Mouse (Mus musculus): ENCODE measurements around the gene Apoc4. TPM values are rescaled to one million over a fixed set of nuclear protein-coding genes. Genes with fewer than 3 reads are reported as not detected.

The Apoc4 gene
- total RNA-seq (2014; rRNA removed) (2,758 and 2,845 TPM in 2 replicates), polyA plus RNA-seq (2012; rRNA removed) (3,664 and 4,159 TPM in 2 replicates)

DNA sequence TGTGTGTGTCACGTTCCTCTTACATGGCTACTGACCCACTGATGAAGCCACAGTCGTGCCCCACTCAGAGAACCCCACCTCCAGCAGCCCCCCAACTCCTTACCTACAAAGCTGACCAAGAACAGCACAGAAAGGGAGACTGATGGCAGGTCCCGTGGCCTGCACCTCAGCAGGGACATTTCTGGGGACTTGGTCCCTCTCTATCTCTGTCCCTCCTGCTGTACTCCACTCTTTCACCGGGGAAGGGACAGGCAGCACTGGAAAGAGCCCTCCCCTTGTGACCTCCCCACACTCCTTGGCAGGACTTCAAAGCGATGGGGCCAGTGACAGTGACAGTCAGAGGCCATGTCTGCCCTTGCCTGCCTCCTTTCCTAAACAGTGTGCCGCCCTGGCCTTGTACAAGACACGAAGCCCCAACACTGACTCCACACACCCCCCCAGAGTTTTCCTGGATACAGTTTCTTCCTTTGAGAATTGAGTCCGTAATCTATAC is at the start of gene Apoc4, which contains the start of gene Gm44805:
TSS of gene Apoc4 (minus strand) at position 278 of the 493 bp plus-strand sequence.
TSS of gene Gm44805 (minus strand) at position 222 of the 493 bp plus-strand sequence.
- peaks cover 5% of the 10 kb centered on the region; the same call in 1 of the 2 replicates for H3K79me2 ChIP-seq (ENCODE audit: control insufficient read depth, insufficient read depth, low read length)
- H3K27me3 ChIP-seq (ENCODE audit: control insufficient read depth, insufficient read depth, low read length): no peaks in the 10 kb centered on the region
- TF ChIP-seq CTCF (IDR thresholded peaks at IDR 0.05; ENCODE audit: low read depth, low read length) (no peak), POLR2A (IDR thresholded peaks at IDR 0.05; ENCODE audit: extremely low read depth, insufficient read depth, low read length) (peak; percentile 72; the same call in 1 of the 2 replicates)
- H3K36me3 ChIP-seq (ENCODE audit: control insufficient read depth, insufficient read depth, low read length): peaks cover 9% of the 10 kb centered on the region
- peaks cover 34% of the 10 kb centered on the region for H3K4me1 ChIP-seq (ENCODE audit: control insufficient read depth, insufficient read depth, low read length)
- DNase-seq (ENCODE audit: extremely low read depth, low read depth, low spot score): peak; percentile 95
- peak within 1 kb of the TSS; percentile 76 for H3K4me3 ChIP-seq (ENCODE audit: insufficient read depth, low read depth, low read length)
- WGBS: 23% methylated on average over 8 of the region's 8 CpGs
- H3K9ac ChIP-seq (ENCODE audit: low read depth, low read length): peak within 1 kb of the TSS; percentile 89
- H3K27ac ChIP-seq (replicated peaks; ENCODE audit: insufficient read depth, low read depth, low read length): peak within 1 kb of the TSS; percentile 97

DNA sequence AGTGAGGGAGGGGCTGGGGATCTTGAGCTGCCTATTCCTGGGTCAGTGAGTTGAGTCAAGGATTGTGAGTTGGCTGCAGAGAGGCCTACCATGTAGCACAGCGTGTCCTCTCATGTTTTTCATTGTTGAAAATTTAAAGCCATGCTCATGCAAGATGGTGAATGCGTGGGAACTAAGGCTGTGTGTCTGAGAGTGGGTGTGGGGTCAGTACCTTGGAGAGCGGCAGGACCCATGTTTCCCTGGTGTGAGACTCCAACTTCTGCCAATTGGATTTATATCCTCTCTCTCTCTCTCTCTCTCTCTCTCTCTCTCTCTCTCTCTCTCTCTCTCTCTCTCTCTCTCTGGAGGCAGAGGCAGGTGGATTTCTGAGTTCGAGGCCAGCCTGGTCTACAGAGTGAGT is 45.3 kb upstream of the Apoc4 start:
- 89% methylated on average over 4 of the region's 4 CpGs for WGBS
- Histone ChIP-seq H3K79me2 (ENCODE audit: control insufficient read depth, insufficient read depth, low read length) (no peaks in the 10 kb centered on the region), H3K9ac (ENCODE audit: low read depth, low read length) (no peak overlapping the region), H3K27ac (replicated peaks; ENCODE audit: insufficient read depth, low read depth, low read length) (no peak overlapping the region), H3K4me1 (ENCODE audit: control insufficient read depth, insufficient read depth, low read length) (no peaks in the 10 kb centered on the region), H3K36me3 (ENCODE audit: control insufficient read depth, insufficient read depth, low read length) (peaks cover 46% of the 10 kb centered on the region), H3K4me3 (ENCODE audit: insufficient read depth, low read depth, low read length) (no peak overlapping the region), H3K27me3 (ENCODE audit: control insufficient read depth, insufficient read depth, low read length) (no peaks in the 10 kb centered on the region)
- DNase-seq (ENCODE audit: extremely low read depth, low read depth, low spot score): no peak
- no peak for TF ChIP-seq POLR2A (IDR thresholded peaks at IDR 0.05; ENCODE audit: extremely low read depth, insufficient read depth, low read length)
- TF ChIP-seq CTCF (IDR thresholded peaks at IDR 0.05; ENCODE audit: low read depth, low read length): no peak

DNA sequence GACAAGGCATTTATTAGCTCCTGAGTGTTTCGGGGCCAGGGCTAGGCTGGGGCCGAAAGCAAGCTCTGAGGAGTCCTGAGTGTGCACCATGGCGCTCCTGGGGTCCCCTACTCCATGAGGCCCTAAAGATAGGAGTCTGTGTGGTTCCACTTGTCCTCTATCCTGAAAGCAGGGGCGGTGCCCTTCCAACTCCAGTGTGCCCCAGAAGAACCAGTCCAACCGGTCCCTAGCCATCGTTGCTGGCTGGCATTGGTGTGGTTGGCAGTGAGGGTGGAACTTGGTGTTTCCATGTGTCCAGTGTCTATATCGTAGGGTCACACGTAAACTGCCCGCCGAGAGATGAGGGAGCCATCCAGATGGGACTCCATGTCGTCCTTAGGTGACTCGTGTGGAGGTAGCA is 42.9 kb upstream of the Apoc4 start:
- Histone ChIP-seq H3K4me1 (ENCODE audit: control insufficient read depth, insufficient read depth, low read length) (no peaks in the 10 kb centered on the region), H3K27ac (replicated peaks; ENCODE audit: insufficient read depth, low read depth, low read length) (no peak overlapping the region), H3K79me2 (ENCODE audit: control insufficient read depth, insufficient read depth, low read length) (no peaks in the 10 kb centered on the region), H3K4me3 (ENCODE audit: insufficient read depth, low read depth, low read length) (no peak overlapping the region), H3K36me3 (ENCODE audit: control insufficient read depth, insufficient read depth, low read length) (peaks cover 25% of the 10 kb centered on the region; the same call in 1 of the 2 replicates), H3K27me3 (ENCODE audit: control insufficient read depth, insufficient read depth, low read length) (no peaks in the 10 kb centered on the region), H3K9ac (ENCODE audit: low read depth, low read length) (no peak overlapping the region)
- no peak for DNase-seq (ENCODE audit: extremely low read depth, low read depth, low spot score)
- 93% methylated on average over 12 of the region's 12 CpGs for WGBS
- TF ChIP-seq CTCF (IDR thresholded peaks at IDR 0.05; ENCODE audit: low read depth, low read length) (no peak), POLR2A (IDR thresholded peaks at IDR 0.05; ENCODE audit: extremely low read depth, insufficient read depth, low read length) (no peak)

DNA sequence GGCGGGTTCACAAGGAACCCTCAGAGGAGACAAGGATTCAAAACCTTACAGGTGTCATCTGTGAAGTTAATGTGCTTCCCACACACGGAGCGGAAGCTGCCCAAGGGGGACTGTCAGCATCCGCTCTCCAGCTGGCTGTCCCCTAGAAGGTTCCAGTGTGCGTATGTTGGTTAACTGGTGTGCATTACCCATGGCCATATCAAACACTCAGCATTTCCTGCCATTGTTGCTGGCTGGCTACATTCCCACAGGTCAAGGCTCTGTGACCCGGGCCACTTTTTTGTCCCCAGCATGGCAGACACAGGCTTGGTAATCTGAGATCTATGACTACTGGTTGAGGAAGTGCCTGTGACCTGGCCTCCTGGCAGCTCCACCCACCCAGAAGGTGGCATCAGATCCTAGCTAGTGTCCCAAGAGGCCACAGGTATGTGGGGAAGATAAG is 41.5 kb upstream of the Apoc4 start:
- H3K27me3 ChIP-seq (ENCODE audit: control insufficient read depth, insufficient read depth, low read length): no peaks in the 10 kb centered on the region
- DNase-seq (ENCODE audit: extremely low read depth, low read depth, low spot score): no peak
- H3K9ac ChIP-seq (ENCODE audit: low read depth, low read length): no peak overlapping the region
- no peak for TF ChIP-seq CTCF (IDR thresholded peaks at IDR 0.05; ENCODE audit: low read depth, low read length)
- TF ChIP-seq POLR2A (IDR thresholded peaks at IDR 0.05; ENCODE audit: extremely low read depth, insufficient read depth, low read length): no peak
- WGBS: 78% methylated on average over 6 of the region's 6 CpGs
- H3K4me3 ChIP-seq (ENCODE audit: insufficient read depth, low read depth, low read length): no peak overlapping the region
- peak overlapping the region; percentile 19 for H3K27ac ChIP-seq (replicated peaks; ENCODE audit: insufficient read depth, low read depth, low read length)
- H3K4me1 ChIP-seq (ENCODE audit: control insufficient read depth, insufficient read depth, low read length): no peaks in the 10 kb centered on the region
- H3K36me3 ChIP-seq (ENCODE audit: control insufficient read depth, insufficient read depth, low read length): peaks cover 16% of the 10 kb centered on the region; the same call in 1 of the 2 replicates
- no peaks in the 10 kb centered on the region for H3K79me2 ChIP-seq (ENCODE audit: control insufficient read depth, insufficient read depth, low read length)

DNA sequence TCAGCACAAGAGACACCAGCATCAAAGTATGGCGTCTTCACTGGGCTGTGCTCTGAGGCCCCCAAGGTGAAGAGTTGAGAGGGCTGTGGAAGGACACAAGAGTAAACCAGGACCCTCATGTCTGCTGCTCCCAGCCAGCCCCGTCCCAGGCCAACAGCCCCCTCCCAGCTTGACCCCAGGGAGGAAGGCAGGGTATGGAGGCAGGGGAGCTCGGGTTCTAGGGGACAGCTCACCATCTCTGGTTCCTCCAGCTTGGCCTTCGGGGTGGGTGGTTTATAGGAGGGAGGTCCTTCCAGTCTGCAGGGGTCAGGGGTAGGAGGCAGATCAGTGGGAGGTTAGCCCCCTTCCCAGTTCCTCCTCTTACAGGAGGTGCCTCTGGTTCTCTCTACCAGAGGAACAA is 37.9 kb upstream of the Apoc4 start:
- Histone ChIP-seq H3K9ac (ENCODE audit: low read depth, low read length) (no peak overlapping the region), H3K27me3 (ENCODE audit: control insufficient read depth, insufficient read depth, low read length) (no peaks in the 10 kb centered on the region), H3K4me3 (ENCODE audit: insufficient read depth, low read depth, low read length) (no peak overlapping the region), H3K79me2 (ENCODE audit: control insufficient read depth, insufficient read depth, low read length) (0 out of 2 replicates have a peak, but pooled peaks cover 3% of the 10 kb centered on the region), H3K27ac (replicated peaks; ENCODE audit: insufficient read depth, low read depth, low read length) (no peak overlapping the region), H3K4me1 (ENCODE audit: control insufficient read depth, insufficient read depth, low read length) (peaks cover 3% of the 10 kb centered on the region; the same call in 1 of the 2 replicates), H3K36me3 (ENCODE audit: control insufficient read depth, insufficient read depth, low read length) (peaks cover 3% of the 10 kb centered on the region; the same call in 1 of the 2 replicates)
- no peak for DNase-seq (ENCODE audit: extremely low read depth, low read depth, low spot score)
- 91% methylated on average over 4 of the region's 4 CpGs for WGBS
- TF ChIP-seq POLR2A (IDR thresholded peaks at IDR 0.05; ENCODE audit: extremely low read depth, insufficient read depth, low read length) (no peak), CTCF (IDR thresholded peaks at IDR 0.05; ENCODE audit: low read depth, low read length) (no peak)
